Comparison of ENCODE assay signal across 24 mouse cellular contexts in genomic region chr14:29196171-29196570, GRCm38 (mm10).
DNase-seq lines count a peak whose midpoint lies in the region; ATAC-seq and TF ChIP-seq lines count a peak whose summit lies in the region.
"Had no signal": no experiment of that assay in that cellular context is flagged by ENCODE, and none has a peak within 500 bp of the region (broad histone marks: within the 10 kb centered on the region; RNA-seq: fewer than 3 reads in every experiment).

No protein-coding gene starts in this region.

- no peak for TF ChIP-seq CTCF in hindbrain, postnatal 0 days (IDR thresholded peaks at IDR 0.05; ENCODE audit: low read depth)

- H3K4me2 ChIP-seq in hindbrain, postnatal 0 days (ENCODE audit: low read depth, low read length) = no peak overlapping the region
- no peak overlapping the region for H3K4me2 ChIP-seq in hindbrain, embryonic 16.5 days (ENCODE audit: low read length)
- H3K4me2 ChIP-seq: embryonic facial prominence, embryonic 12.5 days; embryonic facial prominence, embryonic 15.5 days; forebrain, embryonic 15.5 days; heart, embryonic 13.5 days; hindbrain, embryonic 14.5 days; intestine, embryonic 15.5 days had no signal

- H3K27ac ChIP-seq in hindbrain, postnatal 0 days = no peak overlapping the region
- no peak overlapping the region for H3K27ac ChIP-seq in hindbrain, embryonic 16.5 days (ENCODE audit: low read depth, low read length)
- H3K27ac ChIP-seq: embryonic facial prominence, embryonic 12.5 days; embryonic facial prominence, embryonic 15.5 days; forebrain, embryonic 15.5 days; heart, adult 2 months; heart, embryonic 10.5 days; heart, embryonic 13.5 days; hindbrain, embryonic 14.5 days; intestine, embryonic 15.5 days had no signal

- H3K27me3 ChIP-seq in hindbrain, postnatal 0 days (ENCODE audit: insufficient read depth, low read length) = no peaks in the 10 kb centered on the region
- H3K27me3 ChIP-seq in hindbrain, embryonic 16.5 days (replicated peaks; ENCODE audit: control insufficient read depth, insufficient read depth, low read length) = no peaks in the 10 kb centered on the region
- H3K27me3 ChIP-seq: embryonic facial prominence, embryonic 12.5 days; embryonic facial prominence, embryonic 15.5 days; forebrain, embryonic 15.5 days; heart, embryonic 13.5 days; intestine, embryonic 15.5 days had no signal

- peak; percentile 41 to 60 for DNase-seq in cerebellum, postnatal 10 days
- no peak for DNase-seq in cerebellum, adult 11 months
- DNase-seq in hindbrain, postnatal 0 days (ENCODE audit: low spot score) = peak; percentile 51
- peak; percentile 37 for DNase-seq in retina, postnatal 1 day
- no peak for DNase-seq in retina, embryonic 14.5 days (ENCODE audit: low spot score)
- DNase-seq: adrenal gland, adult 8-10 months; adrenal gland, postnatal 25 days; cerebellum, adult 11-12 months; cerebellum, adult 8-10 months; gastrocnemius, postnatal 10 days; gastrocnemius, postnatal 36 days; heart, adult 2 months; heart, postnatal 14 days; heart, postnatal 4 days; kidney, adult 11 months had no signal

- H3K36me3 ChIP-seq in hindbrain, postnatal 0 days (ENCODE audit: insufficient read depth, low read length) = no peaks in the 10 kb centered on the region
- H3K36me3 ChIP-seq in hindbrain, embryonic 16.5 days (ENCODE audit: control insufficient read depth, insufficient read depth, low read length) = no peaks in the 10 kb centered on the region
- H3K36me3 ChIP-seq: embryonic facial prominence, embryonic 12.5 days; embryonic facial prominence, embryonic 15.5 days; forebrain, embryonic 15.5 days; heart, embryonic 10.5 days; heart, embryonic 13.5 days; intestine, embryonic 15.5 days had no signal

- no peak for ATAC-seq in hindbrain, postnatal 0 days
- no peak for ATAC-seq in hindbrain, embryonic 16.5 days
- ATAC-seq: activated CD4-positive, CD25-positive, alpha-beta regulatory T cell, adult 4 months; forebrain, embryonic 15.5 days; intestine, embryonic 15.5 days had no signal

- H3K9me3 ChIP-seq in hindbrain, postnatal 0 days (ENCODE audit: low read length) = no peaks in the 10 kb centered on the region
- no peaks in the 10 kb centered on the region for H3K9me3 ChIP-seq in hindbrain, embryonic 16.5 days (ENCODE audit: control insufficient read depth, low read length)
- H3K9me3 ChIP-seq: embryonic facial prominence, embryonic 12.5 days; embryonic facial prominence, embryonic 15.5 days; forebrain, embryonic 15.5 days; heart, embryonic 10.5 days; heart, embryonic 13.5 days; intestine, embryonic 15.5 days had no signal

- H3K9ac ChIP-seq in hindbrain, postnatal 0 days (replicated peaks; ENCODE audit: low read length) = no peak overlapping the region
- H3K9ac ChIP-seq in hindbrain, embryonic 16.5 days (ENCODE audit: low read depth, low read length) = no peak overlapping the region
- H3K9ac ChIP-seq: embryonic facial prominence, embryonic 12.5 days; embryonic facial prominence, embryonic 15.5 days; forebrain, embryonic 15.5 days; heart, embryonic 13.5 days; hindbrain, embryonic 14.5 days; intestine, embryonic 15.5 days had no signal

- H3K4me1 ChIP-seq in hindbrain, postnatal 0 days (ENCODE audit: insufficient read depth, low read length) = no peaks in the 10 kb centered on the region
- no peaks in the 10 kb centered on the region for H3K4me1 ChIP-seq in hindbrain, embryonic 16.5 days (ENCODE audit: control insufficient read depth, insufficient read depth, low read depth, low read length)
- H3K4me1 ChIP-seq: embryonic facial prominence, embryonic 12.5 days; embryonic facial prominence, embryonic 15.5 days; forebrain, embryonic 15.5 days; heart, embryonic 10.5 days; heart, embryonic 13.5 days; intestine, embryonic 15.5 days had no signal

- H3K4me3 ChIP-seq in hindbrain, postnatal 0 days (ENCODE audit: low read length) = no peak overlapping the region
- H3K4me3 ChIP-seq in hindbrain, embryonic 16.5 days (ENCODE audit: low read length) = no peak overlapping the region
- H3K4me3 ChIP-seq: embryonic facial prominence, embryonic 12.5 days; embryonic facial prominence, embryonic 15.5 days; forebrain, embryonic 15.5 days; heart, adult 2 months; heart, embryonic 10.5 days; heart, embryonic 13.5 days; intestine, embryonic 15.5 days had no signal

Comparison
In these comparisons a context has a peak if more than half of its experiments do, and no peak if none do; other contexts are left out.
1. DNase-seq: peak in cerebellum, postnatal 10 days (2 of 2), hindbrain, postnatal 0 days (single experiment) and retina, postnatal 1 day (single experiment); none in cerebellum, adult 11 months (single experiment) and retina, embryonic 14.5 days (single experiment).